Mouse (Mus musculus) urinary bladder, adult 18-20 months (tissue): ENCODE results near the gene Cnot6.

Source experiments
- DNase-seq, 2 experiments: peaks; one replicate each; pipeline ENCODE4 v3.0.0; 2022; ENCODE audit warnings: low spot score in 2 of 2, mixed read lengths in 2 of 2

The Cnot6 gene

GRCm38 (mm10) chr11:49654651-49655050 lies 57.9 kb downstream of the Cnot6 start:
- DNase-seq, result no peak

DNA sequence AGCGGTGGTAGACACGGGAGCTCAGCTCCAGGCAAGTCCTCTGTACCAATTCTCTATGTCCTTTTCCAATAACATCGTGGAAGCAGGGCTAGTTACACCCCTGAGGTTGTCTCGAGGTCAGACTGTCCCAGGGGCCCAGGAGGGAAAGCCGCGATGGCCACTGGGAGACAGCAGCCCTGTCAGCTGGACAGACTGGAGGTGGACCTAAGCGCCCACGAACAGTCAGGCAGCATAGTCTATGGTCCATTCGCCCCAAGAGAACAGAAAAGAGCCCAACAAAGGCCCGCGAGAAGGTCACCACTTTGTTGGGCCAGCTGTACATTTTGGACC lies 59.5 kb downstream of the Cnot6 start:
- no peak for DNase-seq

DNA sequence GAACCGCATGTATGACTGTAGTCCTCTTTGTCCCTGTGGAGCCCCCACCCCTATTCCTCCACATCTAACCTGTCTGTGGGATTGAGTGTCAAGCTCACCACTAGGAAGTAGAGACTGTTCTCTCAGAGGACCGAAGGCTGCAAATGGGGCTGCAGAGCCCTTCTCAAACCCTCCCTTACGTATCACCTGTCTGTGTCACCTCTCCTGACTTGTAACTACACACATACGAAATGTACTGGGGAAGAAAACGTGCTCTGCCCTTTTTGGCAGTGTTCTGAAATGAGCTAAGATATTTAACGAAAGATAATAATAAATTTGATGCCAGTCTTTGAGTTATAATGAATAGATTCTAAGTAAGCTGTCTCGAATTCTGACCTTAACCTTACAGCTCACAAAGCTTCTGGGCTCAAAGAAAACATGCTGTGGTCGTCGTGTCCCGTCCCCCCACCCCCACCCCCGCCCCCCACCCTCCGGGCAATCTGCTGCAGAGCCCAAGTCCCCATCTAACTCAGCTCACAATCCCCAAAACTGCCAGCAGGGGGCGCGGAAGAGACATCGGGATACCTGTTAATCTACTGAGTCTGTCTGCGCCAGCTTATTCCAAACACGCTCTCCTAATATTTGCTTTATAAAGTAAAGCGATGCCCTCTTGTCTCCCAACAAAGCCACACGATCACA lies 60.0 kb downstream of the Cnot6 start:
- DNase-seq, result peak; percentile 51 to 77

- DNase-seq, result no peak
These were observed 60.7 kb downstream of the Cnot6 start for GRCm38 (mm10) chr11:49651762-49652322.

- DNase-seq, result no peak
These were observed 61.3 kb downstream of the Cnot6 start for GRCm38 (mm10) chr11:49650994-49651761.

- no peak for DNase-seq
These were observed 62.2 kb downstream of the Cnot6 start for GRCm38 (mm10) chr11:49650113-49650993.

- DNase-seq, result no peak
These were observed 66.8 kb downstream of the Cnot6 start for GRCm38 (mm10) chr11:49645677-49646076.

DNA sequence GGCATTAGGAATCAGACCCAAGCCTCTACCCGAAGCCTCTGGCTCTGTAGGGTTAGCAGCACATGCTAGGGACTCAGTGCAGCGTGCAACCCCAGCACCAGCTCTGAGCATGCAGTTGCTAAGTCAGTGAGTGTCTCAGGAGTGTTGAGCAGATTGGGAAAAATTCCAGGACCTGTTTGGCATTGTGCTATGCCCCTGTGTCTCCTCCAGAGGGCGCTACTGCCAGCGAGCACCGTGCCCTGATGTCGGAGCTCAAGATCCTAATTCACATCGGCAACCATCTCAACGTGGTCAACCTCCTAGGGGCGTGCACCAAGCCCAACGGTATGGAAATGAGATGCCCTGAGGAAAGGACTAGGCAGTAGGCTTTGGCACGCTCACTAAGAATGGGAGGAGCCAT lies 76.1 kb downstream of the Cnot6 start:
- no peak for DNase-seq

DNA sequence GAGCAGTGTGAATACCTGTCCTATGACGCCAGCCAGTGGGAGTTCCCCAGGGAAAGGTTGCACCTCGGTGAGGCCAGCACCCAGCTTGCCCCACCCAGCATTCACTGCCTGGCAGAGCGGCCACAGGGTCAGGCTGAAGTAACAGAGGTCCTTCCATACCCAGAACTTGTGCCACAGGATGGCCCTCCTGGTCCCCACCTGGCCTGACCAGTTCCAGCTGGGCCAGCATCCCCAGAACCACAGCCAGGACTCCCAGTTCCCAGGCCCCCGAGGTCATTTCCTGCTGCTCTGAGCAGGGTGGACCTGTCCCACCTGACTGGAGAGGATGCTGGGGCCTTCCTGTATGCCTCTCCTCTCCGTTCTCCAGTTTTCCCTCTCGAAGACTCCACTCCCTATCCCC lies 76.9 kb downstream of the Cnot6 start:
- DNase-seq, result no peak

GRCm38 (mm10) chr11:49634101-49634500 lies 78.4 kb downstream of the Cnot6 start:
- DNase-seq, result no peak

GRCm38 (mm10) chr11:49632256-49632655 lies 80.3 kb downstream of the Cnot6 start:
- no peak for DNase-seq

DNA sequence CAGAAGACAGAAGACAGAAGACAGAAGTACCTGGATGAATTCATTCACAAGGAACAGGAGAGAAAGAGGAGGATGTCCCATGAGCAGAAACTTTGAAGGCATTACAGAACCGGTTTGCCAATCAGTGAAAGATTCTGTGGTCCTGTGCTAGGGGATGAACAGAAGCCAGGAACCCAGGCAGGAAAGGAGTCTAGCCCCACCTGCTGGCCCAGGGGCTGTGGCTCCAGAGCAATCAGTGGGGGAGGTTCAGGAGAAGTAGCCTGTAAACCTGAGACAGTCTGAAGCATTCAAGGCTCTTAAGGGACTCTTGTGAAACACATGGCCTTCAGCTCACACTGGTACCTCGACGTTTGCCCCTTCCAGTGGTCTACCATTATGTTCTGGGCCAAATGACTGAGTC lies 81.4 kb downstream of the Cnot6 start:
- DNase-seq, result no peak

GRCm38 (mm10) chr11:49626748-49627147 lies 85.8 kb downstream of the Cnot6 start:
- no peak for DNase-seq

DNA sequence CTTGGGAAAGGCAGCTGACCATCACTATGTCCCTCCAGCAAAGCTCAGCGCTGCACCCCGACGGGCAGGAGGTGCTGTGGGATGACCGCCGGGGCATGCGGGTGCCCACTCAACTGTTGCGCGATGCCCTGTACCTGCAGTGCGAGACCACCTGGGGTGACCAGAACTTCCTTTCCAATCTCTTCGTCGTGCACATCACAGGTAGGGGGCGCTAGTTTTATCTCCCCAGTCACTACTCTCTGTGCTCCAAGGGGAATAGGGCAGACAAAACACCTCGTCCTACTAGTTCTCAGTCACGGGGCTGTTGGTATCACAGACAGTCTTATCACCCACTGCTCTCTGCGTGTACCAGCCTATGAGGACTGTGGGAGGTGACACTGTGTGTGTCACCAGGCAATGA lies 86.7 kb downstream of the Cnot6 start:
- DNase-seq, result no peak

GRCm38 (mm10) chr11:49624156-49624555 lies 88.4 kb downstream of the Cnot6 start:
- no peak for DNase-seq

GRCm38 (mm10) chr11:49621953-49622352 lies 90.6 kb downstream of the Cnot6 start:
- no peak for DNase-seq
